Mouse (Mus musculus): ENCODE results near the gene Top2a. TPM values are rescaled to one million over a fixed set of nuclear protein-coding genes. Genes with fewer than 3 reads are reported as not detected.

The Top2a gene
- polyA plus RNA-seq, 1 experiment from 2014 or later, result 476 TPM

DNA sequence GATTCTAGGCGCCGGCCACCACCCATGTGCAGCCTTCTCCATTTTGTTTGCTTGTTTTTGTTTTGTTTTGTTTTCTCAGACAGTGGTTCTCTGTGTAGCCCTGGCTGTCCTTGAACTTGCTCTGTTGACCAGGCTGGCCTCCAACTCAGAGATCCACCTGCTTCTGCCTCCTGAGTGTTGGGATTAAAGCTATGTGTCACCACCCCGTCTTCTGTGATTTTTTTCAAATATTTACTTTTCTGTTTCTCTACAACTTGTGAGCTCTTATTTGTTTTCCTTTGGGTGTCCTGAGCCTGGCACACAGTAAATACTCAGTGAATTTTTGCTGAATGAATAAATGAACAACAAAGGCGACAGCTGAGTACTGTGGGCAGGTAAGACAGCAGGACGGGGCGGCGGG is 38.7 kb upstream of the Top2a start:
- H3K4me3 ChIP-seq (ENCODE audit: low read depth, low read length), result no peak overlapping the region
- no peaks in the 10 kb centered on the region for H3K9me3 ChIP-seq (ENCODE audit: control insufficient read depth, low read length)
- no peak for DNase-seq (ENCODE audit: low spot score)
- no peak for ATAC-seq (replicated peaks; ENCODE audit: low FRiP score)
- H3K27me3 ChIP-seq (ENCODE audit: control insufficient read depth, insufficient read depth, low read length), result no peaks in the 10 kb centered on the region
- H3K36me3 ChIP-seq (ENCODE audit: control insufficient read depth, insufficient read depth, low read length), result no peaks in the 10 kb centered on the region
- H3K9ac ChIP-seq (ENCODE audit: low read length), result no peak overlapping the region
- no peak overlapping the region for H3K4me2 ChIP-seq (ENCODE audit: low read depth, low read length, severe bottlenecking)
- H3K27ac ChIP-seq (ENCODE audit: low read depth, low read length), result no peak overlapping the region
- WGBS, result 86% methylated on average over 7 of the region's 7 CpGs
- peaks cover 2% of the 10 kb centered on the region; the same call in 1 of the 2 replicates for H3K4me1 ChIP-seq (replicated peaks; ENCODE audit: control insufficient read depth, insufficient read depth, low read length)

DNA sequence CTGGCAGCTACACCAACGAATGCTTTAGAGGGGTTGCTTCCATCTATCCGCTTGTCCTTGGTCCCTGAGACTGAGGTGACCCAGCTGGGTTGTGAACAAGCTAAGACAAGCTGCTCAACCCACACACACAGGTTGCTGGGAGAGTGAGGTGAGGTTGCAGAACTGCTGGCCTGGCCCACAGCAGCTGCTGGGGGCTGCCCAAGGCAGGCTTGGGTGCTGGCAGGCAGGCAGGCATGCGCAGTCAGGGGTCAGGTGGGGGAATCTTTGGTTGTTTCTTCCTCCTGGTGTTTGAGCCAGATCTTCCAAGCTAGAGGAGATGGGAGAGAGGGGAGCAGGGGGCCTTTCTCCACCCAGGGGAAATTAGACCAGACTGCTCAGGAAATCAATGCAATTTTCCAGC is 36.4 kb upstream of the Top2a start:
- H3K4me3 ChIP-seq (ENCODE audit: low read depth, low read length), result no peak overlapping the region
- H3K4me2 ChIP-seq (ENCODE audit: low read depth, low read length, severe bottlenecking), result no peak overlapping the region
- H3K36me3 ChIP-seq (ENCODE audit: control insufficient read depth, insufficient read depth, low read length), result no peaks in the 10 kb centered on the region
- peaks cover 5% of the 10 kb centered on the region; the same call in 1 of the 2 replicates for H3K4me1 ChIP-seq (replicated peaks; ENCODE audit: control insufficient read depth, insufficient read depth, low read length)
- DNase-seq (ENCODE audit: low spot score), result no peak
- H3K27ac ChIP-seq (ENCODE audit: low read depth, low read length), result no peak overlapping the region
- no peak for ATAC-seq (replicated peaks; ENCODE audit: low FRiP score)
- WGBS, result 87% methylated on average over 3 of the region's 3 CpGs
- H3K9ac ChIP-seq (ENCODE audit: low read length), result no peak overlapping the region
- no peaks in the 10 kb centered on the region for H3K9me3 ChIP-seq (ENCODE audit: control insufficient read depth, low read length)
- H3K27me3 ChIP-seq (ENCODE audit: control insufficient read depth, insufficient read depth, low read length), result no peaks in the 10 kb centered on the region

DNA sequence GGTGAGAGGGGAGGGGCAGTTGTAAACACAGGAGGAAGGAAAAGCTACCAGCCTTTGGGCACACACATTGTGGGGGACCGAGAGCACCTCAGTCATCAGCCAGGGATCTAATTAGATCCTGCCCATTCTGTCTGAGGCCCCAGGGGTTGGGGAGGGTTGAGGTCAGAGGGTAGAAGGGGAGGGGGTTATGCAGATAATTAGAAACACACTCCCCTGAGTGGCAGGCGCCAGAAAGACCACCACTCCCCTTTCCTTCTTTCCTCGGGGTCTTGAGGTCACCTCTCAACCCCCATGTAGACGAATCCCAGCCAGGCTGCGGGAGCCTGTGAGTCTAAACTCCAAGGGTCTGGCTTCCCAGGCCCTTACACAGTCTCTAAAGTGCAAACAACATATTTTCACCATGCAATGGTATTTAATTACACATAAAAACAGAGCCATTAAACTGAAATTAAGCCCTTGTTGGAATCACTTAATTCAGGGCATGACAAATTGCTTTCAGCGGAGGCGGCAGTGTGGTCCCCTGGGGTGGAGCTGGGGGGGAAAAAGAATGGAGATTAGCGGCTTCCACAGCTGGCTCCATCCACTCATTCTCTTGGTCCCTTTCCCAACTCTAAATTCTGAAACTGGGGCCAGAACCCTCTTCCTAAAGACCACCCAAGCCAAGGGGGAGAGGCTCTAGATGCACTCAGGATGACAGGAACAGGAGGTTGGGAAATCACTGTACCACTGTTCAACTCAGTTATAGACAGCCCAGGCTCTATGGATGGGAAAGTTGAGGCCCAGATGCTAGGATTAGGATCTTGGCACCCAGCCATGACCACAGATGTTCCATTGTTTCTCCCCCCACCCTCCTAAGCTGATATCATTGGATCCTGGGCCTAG is 31.8 kb upstream of the Top2a start:
- Histone ChIP-seq H3K4me3 (ENCODE audit: low read depth, low read length) (no peak overlapping the region), H3K27me3 (ENCODE audit: control insufficient read depth, insufficient read depth, low read length) (no peaks in the 10 kb centered on the region), H3K4me2 (ENCODE audit: low read depth, low read length, severe bottlenecking) (no peak overlapping the region), H3K9me3 (ENCODE audit: control insufficient read depth, low read length) (no peaks in the 10 kb centered on the region), H3K9ac (ENCODE audit: low read length) (no peak overlapping the region), H3K4me1 (replicated peaks; ENCODE audit: control insufficient read depth, insufficient read depth, low read length) (peaks cover 3% of the 10 kb centered on the region; the same call in 1 of the 2 replicates), H3K36me3 (ENCODE audit: control insufficient read depth, insufficient read depth, low read length) (no peaks in the 10 kb centered on the region), H3K27ac (ENCODE audit: low read depth, low read length) (0 out of 2 replicates have a peak overlapping the region, but pooled peaks have one; percentile 50)
- ATAC-seq (replicated peaks; ENCODE audit: low FRiP score) (no peak; the same call in 1 of the 2 replicates), DNase-seq (ENCODE audit: low spot score) (peak; percentile 64)
- 2% methylated on average over 8 of the region's 8 CpGs for WGBS

- no peak for ATAC-seq (replicated peaks; ENCODE audit: low FRiP score)
- Histone ChIP-seq H3K4me1 (replicated peaks; ENCODE audit: control insufficient read depth, insufficient read depth, low read length) (peaks cover 3% of the 10 kb centered on the region; the same call in 1 of the 2 replicates), H3K36me3 (ENCODE audit: control insufficient read depth, insufficient read depth, low read length) (no peaks in the 10 kb centered on the region), H3K27me3 (ENCODE audit: control insufficient read depth, insufficient read depth, low read length) (no peaks in the 10 kb centered on the region), H3K9ac (ENCODE audit: low read length) (no peak overlapping the region), H3K9me3 (ENCODE audit: control insufficient read depth, low read length) (no peaks in the 10 kb centered on the region), H3K4me3 (ENCODE audit: low read depth, low read length) (no peak overlapping the region), H3K4me2 (ENCODE audit: low read depth, low read length, severe bottlenecking) (no peak overlapping the region), H3K27ac (ENCODE audit: low read depth, low read length) (0 out of 2 replicates have a peak overlapping the region, but pooled peaks have one; percentile 50)
- DNase-seq (ENCODE audit: low spot score), result no peak
- 60% methylated on average over 4 of the region's 4 CpGs for WGBS
These were observed 31.2 kb upstream of the Top2a start for GRCm38 (mm10) chr11:99055143-99055542.

GRCm38 (mm10) chr11:99047643-99048042 is 23.7 kb upstream of the Top2a start:
- H3K4me2 ChIP-seq (ENCODE audit: low read depth, low read length, severe bottlenecking), result no peak overlapping the region
- no peaks in the 10 kb centered on the region; the same call in 1 of the 2 replicates for H3K36me3 ChIP-seq (ENCODE audit: control insufficient read depth, insufficient read depth, low read length)
- no peak for ATAC-seq (replicated peaks; ENCODE audit: low FRiP score)
- 0 out of 2 replicates have a peak, but pooled peaks cover 4% of the 10 kb centered on the region for H3K4me1 ChIP-seq (replicated peaks; ENCODE audit: control insufficient read depth, insufficient read depth, low read length)
- no peak overlapping the region for H3K9ac ChIP-seq (ENCODE audit: low read length)
- DNase-seq (ENCODE audit: low spot score), result no peak
- H3K9me3 ChIP-seq (ENCODE audit: control insufficient read depth, low read length), result no peaks in the 10 kb centered on the region
- WGBS, result 75% methylated on average over 2 of the region's 2 CpGs
- H3K27ac ChIP-seq (ENCODE audit: low read depth, low read length), result no peak overlapping the region
- H3K4me3 ChIP-seq (ENCODE audit: low read depth, low read length), result no peak overlapping the region
- H3K27me3 ChIP-seq (ENCODE audit: control insufficient read depth, insufficient read depth, low read length), result no peaks in the 10 kb centered on the region

- Histone ChIP-seq H3K4me3 (ENCODE audit: low read depth, low read length) (no peak overlapping the region), H3K27me3 (ENCODE audit: control insufficient read depth, insufficient read depth, low read length) (no peaks in the 10 kb centered on the region), H3K27ac (ENCODE audit: low read depth, low read length) (no peak overlapping the region), H3K36me3 (ENCODE audit: control insufficient read depth, insufficient read depth, low read length) (no peaks in the 10 kb centered on the region; the same call in 1 of the 2 replicates), H3K9ac (ENCODE audit: low read length) (no peak overlapping the region), H3K4me1 (replicated peaks; ENCODE audit: control insufficient read depth, insufficient read depth, low read length) (0 out of 2 replicates have a peak, but pooled peaks cover 7% of the 10 kb centered on the region), H3K9me3 (ENCODE audit: control insufficient read depth, low read length) (no peaks in the 10 kb centered on the region), H3K4me2 (ENCODE audit: low read depth, low read length, severe bottlenecking) (no peak overlapping the region)
- 59% methylated on average over 5 of the region's 5 CpGs for WGBS
- no peak for ATAC-seq (replicated peaks; ENCODE audit: low FRiP score)
- DNase-seq (ENCODE audit: low spot score), result no peak
These were observed 23.1 kb upstream of the Top2a start for GRCm38 (mm10) chr11:99047120-99047519.

GRCm38 (mm10) chr11:99045159-99045889 is 21.3 kb upstream of the Top2a start:
- no peaks in the 10 kb centered on the region for H3K9me3 ChIP-seq (ENCODE audit: control insufficient read depth, low read length)
- H3K4me2 ChIP-seq (ENCODE audit: low read depth, low read length, severe bottlenecking), result no peak overlapping the region
- no peak overlapping the region for H3K9ac ChIP-seq (ENCODE audit: low read length)
- no peak overlapping the region for H3K27ac ChIP-seq (ENCODE audit: low read depth, low read length)
- ATAC-seq (replicated peaks; ENCODE audit: low FRiP score), result no peak
- 85% methylated on average over 12 of the region's 12 CpGs for WGBS
- H3K36me3 ChIP-seq (ENCODE audit: control insufficient read depth, insufficient read depth, low read length), result no peaks in the 10 kb centered on the region; the same call in 1 of the 2 replicates
- H3K4me3 ChIP-seq (ENCODE audit: low read depth, low read length), result no peak overlapping the region
- H3K4me1 ChIP-seq (replicated peaks; ENCODE audit: control insufficient read depth, insufficient read depth, low read length), result peaks cover 18% of the 10 kb centered on the region; the same call in 1 of the 2 replicates
- DNase-seq (ENCODE audit: low spot score), result no peak
- H3K27me3 ChIP-seq (ENCODE audit: control insufficient read depth, insufficient read depth, low read length), result no peaks in the 10 kb centered on the region

DNA sequence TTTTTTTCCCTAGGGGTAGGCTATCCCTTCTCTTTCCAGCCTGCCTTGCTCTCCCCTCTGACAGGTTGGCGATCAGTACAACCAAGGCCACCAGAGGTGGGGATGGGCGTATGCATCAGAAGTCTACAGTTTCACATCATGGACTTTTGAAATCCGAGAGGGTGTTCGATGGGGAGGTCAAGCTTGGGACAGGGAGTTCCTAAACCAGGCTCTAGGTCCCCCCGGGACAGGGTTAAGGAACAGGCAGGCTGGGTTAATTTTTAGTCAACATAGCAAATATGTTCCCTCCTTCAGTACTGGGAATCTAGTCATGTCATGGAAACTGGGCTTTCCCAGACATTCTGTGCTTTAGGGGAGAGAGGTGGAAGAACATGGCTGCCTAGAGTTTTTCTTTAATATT is 20.3 kb upstream of the Top2a start:
- H3K27me3 ChIP-seq (ENCODE audit: control insufficient read depth, insufficient read depth, low read length), result no peaks in the 10 kb centered on the region
- no peak overlapping the region for H3K27ac ChIP-seq (ENCODE audit: low read depth, low read length)
- 80% methylated on average over 5 of the region's 5 CpGs for WGBS
- no peak overlapping the region for H3K9ac ChIP-seq (ENCODE audit: low read length)
- H3K36me3 ChIP-seq (ENCODE audit: control insufficient read depth, insufficient read depth, low read length), result no peaks in the 10 kb centered on the region; the same call in 1 of the 2 replicates
- H3K9me3 ChIP-seq (ENCODE audit: control insufficient read depth, low read length), result no peaks in the 10 kb centered on the region
- no peak overlapping the region for H3K4me2 ChIP-seq (ENCODE audit: low read depth, low read length, severe bottlenecking)
- no peak overlapping the region for H3K4me3 ChIP-seq (ENCODE audit: low read depth, low read length)
- H3K4me1 ChIP-seq (replicated peaks; ENCODE audit: control insufficient read depth, insufficient read depth, low read length), result peaks cover 18% of the 10 kb centered on the region; the same call in 1 of the 2 replicates
- DNase-seq (ENCODE audit: low spot score) (no peak), ATAC-seq (replicated peaks; ENCODE audit: low FRiP score) (no peak)
